In the genomic region with DNA sequence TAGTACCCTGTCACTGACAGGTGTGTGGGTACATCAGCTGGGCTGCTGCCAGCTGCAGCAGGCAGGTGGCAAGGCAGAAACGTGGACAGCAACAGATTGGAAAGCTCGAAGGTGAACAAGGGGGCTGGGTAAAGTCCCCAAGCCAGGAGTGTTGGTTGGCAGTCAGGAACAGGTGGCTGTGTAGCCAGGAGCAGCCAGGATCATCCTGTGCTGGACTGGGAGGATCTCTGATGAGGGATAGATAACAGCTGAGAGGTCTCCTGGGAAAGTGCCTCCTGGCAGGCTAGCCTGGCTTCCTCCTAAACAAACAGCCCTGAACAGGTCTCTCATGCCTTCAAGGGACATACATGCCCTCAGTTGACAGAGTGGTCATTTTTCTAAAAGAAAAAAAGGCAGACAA, we compare ENCODE assay signal across 25 mouse cellular contexts.
DNase-seq lines count a peak whose midpoint lies in the region; ATAC-seq lines count a peak whose summit lies in the region.
"Had no signal": no experiment of that assay in that cellular context is flagged by ENCODE, and none has a peak within 500 bp of the region (broad histone marks: within the 10 kb centered on the region; RNA-seq: fewer than 3 reads in every experiment).

No protein-coding gene starts in this region.

- peak; percentile 90 for DNase-seq in heart, adult 11 months
- no peak for DNase-seq in heart, postnatal 25 days (ENCODE audit: low spot score)
- peak; percentile 66 for DNase-seq in midbrain, embryonic 11.5 days (ENCODE audit: low spot score, missing footprints)
- DNase-seq in midbrain, embryonic 14.5 days = no peak
- DNase-seq in A20 (ENCODE audit: low read depth, low spot score) = peak; percentile 55
- DNase-seq in thymus, postnatal 25 days = peak; percentile 18
- DNase-seq: adrenal gland, adult 2 months; adrenal gland, postnatal 14 days; cerebellum, adult 11 months; cerebellum, adult 2 months; cerebellum, adult 9-11 months; cerebellum, postnatal 25 days; gastrocnemius, postnatal 25 days; heart, adult 2 months; heart, postnatal 14 days had no signal

- H3K4me2 ChIP-seq in midbrain, embryonic 11.5 days = no peak overlapping the region
- H3K4me2 ChIP-seq in midbrain, embryonic 14.5 days (ENCODE audit: low read length) = no peak overlapping the region
- H3K4me2 ChIP-seq: embryonic facial prominence, embryonic 13.5 days; forebrain, embryonic 12.5 days; forebrain, embryonic 15.5 days; heart, embryonic 13.5 days; hindbrain, embryonic 12.5 days had no signal

- no peak for ATAC-seq in midbrain, embryonic 11.5 days (ENCODE audit: low FRiP score)
- ATAC-seq in midbrain, embryonic 14.5 days (ENCODE audit: low FRiP score, low TSS enrichment) = no peak
- no peak for ATAC-seq in erythroblast, adult 5-6 weeks (replicated peaks; ENCODE audit: low FRiP score, poor library complexity, severe bottlenecking)
- ATAC-seq: CD4-positive, CD25-positive, alpha-beta regulatory T cell, adult 4 months; forebrain, embryonic 15.5 days; hindbrain, postnatal 0 days; inflammation-experienced regulatory T-cells, adult 6 months had no signal

- intact Hi-C loops in heart, postnatal 25 days (cut with DNase I) = no loop called here

- H3K4me3 ChIP-seq in midbrain, embryonic 11.5 days (ENCODE audit: low read depth, low read length) = no peak overlapping the region
- no peak overlapping the region for H3K4me3 ChIP-seq in midbrain, embryonic 14.5 days (replicated peaks; ENCODE audit: low read depth, low read length)
- H3K4me3 ChIP-seq: embryonic facial prominence, embryonic 13.5 days; forebrain, embryonic 12.5 days; forebrain, embryonic 15.5 days; heart, adult 2 months; heart, embryonic 10.5 days; heart, embryonic 13.5 days; hindbrain, embryonic 12.5 days had no signal

- 85% methylated on average over 2 of the region's 2 CpGs for WGBS in midbrain, embryonic 11.5 days
- WGBS in midbrain, embryonic 14.5 days = 65% methylated on average over 2 of the region's 2 CpGs

- no peak overlapping the region for H3K27ac ChIP-seq in midbrain, embryonic 11.5 days (ENCODE audit: low read depth, low read length)
- H3K27ac ChIP-seq in midbrain, embryonic 14.5 days (replicated peaks; ENCODE audit: low read depth, low read length) = no peak overlapping the region
- H3K27ac ChIP-seq: embryonic facial prominence, embryonic 13.5 days; forebrain, embryonic 12.5 days; forebrain, embryonic 15.5 days; heart, adult 2 months; heart, embryonic 10.5 days; heart, embryonic 13.5 days; hindbrain, embryonic 12.5 days; hindbrain, postnatal 0 days had no signal

- no peak overlapping the region for H3K9ac ChIP-seq in midbrain, embryonic 11.5 days (ENCODE audit: low read length)
- H3K9ac ChIP-seq in midbrain, embryonic 14.5 days (replicated peaks; ENCODE audit: low read length) = no peak overlapping the region
- H3K9ac ChIP-seq: embryonic facial prominence, embryonic 13.5 days; forebrain, embryonic 12.5 days; forebrain, embryonic 15.5 days; heart, embryonic 13.5 days; hindbrain, embryonic 12.5 days had no signal

- H3K36me3 ChIP-seq in midbrain, embryonic 11.5 days (ENCODE audit: control insufficient read depth, insufficient read depth, low read length) = no peaks in the 10 kb centered on the region
- no peaks in the 10 kb centered on the region for H3K36me3 ChIP-seq in midbrain, embryonic 14.5 days (ENCODE audit: control insufficient read depth, insufficient read depth, low read length)
- H3K36me3 ChIP-seq: embryonic facial prominence, embryonic 13.5 days; forebrain, embryonic 12.5 days; forebrain, embryonic 15.5 days; heart, embryonic 10.5 days; heart, embryonic 13.5 days; hindbrain, embryonic 12.5 days had no signal

- H3K4me1 ChIP-seq in midbrain, embryonic 11.5 days (ENCODE audit: control insufficient read depth, insufficient read depth, low read length) = no peaks in the 10 kb centered on the region
- H3K4me1 ChIP-seq in midbrain, embryonic 14.5 days (ENCODE audit: control insufficient read depth, insufficient read depth, low read length) = no peaks in the 10 kb centered on the region
- H3K4me1 ChIP-seq: embryonic facial prominence, embryonic 13.5 days; forebrain, embryonic 12.5 days; forebrain, embryonic 15.5 days; heart, embryonic 10.5 days; heart, embryonic 13.5 days; hindbrain, embryonic 12.5 days had no signal

- no peaks in the 10 kb centered on the region for H3K9me3 ChIP-seq in midbrain, embryonic 11.5 days (ENCODE audit: control insufficient read depth, low read length)
- no peaks in the 10 kb centered on the region for H3K9me3 ChIP-seq in midbrain, embryonic 14.5 days (ENCODE audit: control insufficient read depth, low read length)
- H3K9me3 ChIP-seq: embryonic facial prominence, embryonic 13.5 days; forebrain, embryonic 12.5 days; forebrain, embryonic 15.5 days; heart, embryonic 10.5 days; heart, embryonic 13.5 days; hindbrain, embryonic 12.5 days had no signal

- no peaks in the 10 kb centered on the region for H3K27me3 ChIP-seq in midbrain, embryonic 11.5 days (ENCODE audit: control insufficient read depth, insufficient read depth, low read length)
- H3K27me3 ChIP-seq in midbrain, embryonic 14.5 days (ENCODE audit: control insufficient read depth, insufficient read depth, low read length) = no peaks in the 10 kb centered on the region
- H3K27me3 ChIP-seq: embryonic facial prominence, embryonic 13.5 days; forebrain, embryonic 12.5 days; forebrain, embryonic 15.5 days; heart, embryonic 13.5 days; hindbrain, embryonic 12.5 days had no signal

Comparison
In these comparisons a context has a peak if more than half of its experiments do, and no peak if none do; other contexts are left out.
1. DNase-seq: peak in heart, adult 11 months (single experiment), midbrain, embryonic 11.5 days (single experiment), A20 (single experiment) and thymus, postnatal 25 days (single experiment); none in heart, postnatal 25 days (single experiment) and midbrain, embryonic 14.5 days (single experiment).